Mouse (Mus musculus) kidney, adult 2 months (tissue): ENCODE measurements around the gene Ltbp1. TPM values are rescaled to one million over a fixed set of nuclear protein-coding genes. Genes with fewer than 3 reads are reported as not detected.

Experiments used
- DNase-seq: peaks from one replicate; pipeline ENCODE4 v3.0.0; 2021
- H3K27ac ChIP-seq: fragments of 200-500 bp; 2 replicates; pipeline ENCODE4 v1.5.1; 2012; ENCODE audit warnings: low read depth, low read length, control low read depth, inconsistent platforms; ENCODE audit not compliant: insufficient read depth
- H3K27me3 ChIP-seq: fragments of 200-500 bp; replicated peaks from 2 replicates; pipeline ENCODE4 v1.6.1; 2012; ENCODE audit warnings: mild to moderate bottlenecking, moderate library complexity, low read length, inconsistent platforms; ENCODE audit not compliant: control insufficient read depth, insufficient read depth
- H3K36me3 ChIP-seq: fragments of 200-500 bp; 2 replicates; pipeline ENCODE4 v1.6.1; 2012; ENCODE audit warnings: mild to moderate bottlenecking, moderate library complexity, low read length, inconsistent platforms; ENCODE audit not compliant: control insufficient read depth, insufficient read depth
- H3K4me1 ChIP-seq: fragments of 200-500 bp; 2 replicates; pipeline ENCODE4 v1.6.1; 2011; ENCODE audit warnings: low read length; ENCODE audit not compliant: control insufficient read depth, insufficient read depth
- H3K4me3 ChIP-seq: fragments of 200-500 bp; 2 replicates; pipeline ENCODE4 v1.5.1; 2011; ENCODE audit warnings: mild to moderate bottlenecking, low read depth, low read length, control low read depth; ENCODE audit not compliant: insufficient read depth
- CTCF ChIP-seq: fragments of 200-500 bp; conservative IDR thresholded peaks from 2 replicates; pipeline ENCODE4 v1.5.1; 2011; ENCODE audit warnings: low read depth, mild to moderate bottlenecking, control low read depth, low read length, moderate library complexity, mixed read lengths; ENCODE audit not compliant: insufficient read depth, insufficient read length
- POLR2A ChIP-seq: fragments of 200-500 bp; IDR thresholded peaks from one replicate; pipeline ENCODE4 v1.6.1; 2011; ENCODE audit warnings: low read depth, low read length, control low read depth
- WGBS: fragments of 180-500 bp; shearing (Covaris S2); methylation state at CpG from one replicate; pipeline ENCODE4 v1.1.7; 2018; 5-methylcytosine and 5-hydroxymethylcytosine counted together
- polyA plus RNA-seq: library from polyadenylated mRNA; depleted of rRNA; stranded (reverse); fragments of >200 nt; gene quantifications from 2 replicates; pipeline ENCODE4 v1.2.3, GENCODE M21; 2012

Gene Ltbp1
- polyA plus RNA-seq, 1 experiment: 10.2 TPM

DNA sequence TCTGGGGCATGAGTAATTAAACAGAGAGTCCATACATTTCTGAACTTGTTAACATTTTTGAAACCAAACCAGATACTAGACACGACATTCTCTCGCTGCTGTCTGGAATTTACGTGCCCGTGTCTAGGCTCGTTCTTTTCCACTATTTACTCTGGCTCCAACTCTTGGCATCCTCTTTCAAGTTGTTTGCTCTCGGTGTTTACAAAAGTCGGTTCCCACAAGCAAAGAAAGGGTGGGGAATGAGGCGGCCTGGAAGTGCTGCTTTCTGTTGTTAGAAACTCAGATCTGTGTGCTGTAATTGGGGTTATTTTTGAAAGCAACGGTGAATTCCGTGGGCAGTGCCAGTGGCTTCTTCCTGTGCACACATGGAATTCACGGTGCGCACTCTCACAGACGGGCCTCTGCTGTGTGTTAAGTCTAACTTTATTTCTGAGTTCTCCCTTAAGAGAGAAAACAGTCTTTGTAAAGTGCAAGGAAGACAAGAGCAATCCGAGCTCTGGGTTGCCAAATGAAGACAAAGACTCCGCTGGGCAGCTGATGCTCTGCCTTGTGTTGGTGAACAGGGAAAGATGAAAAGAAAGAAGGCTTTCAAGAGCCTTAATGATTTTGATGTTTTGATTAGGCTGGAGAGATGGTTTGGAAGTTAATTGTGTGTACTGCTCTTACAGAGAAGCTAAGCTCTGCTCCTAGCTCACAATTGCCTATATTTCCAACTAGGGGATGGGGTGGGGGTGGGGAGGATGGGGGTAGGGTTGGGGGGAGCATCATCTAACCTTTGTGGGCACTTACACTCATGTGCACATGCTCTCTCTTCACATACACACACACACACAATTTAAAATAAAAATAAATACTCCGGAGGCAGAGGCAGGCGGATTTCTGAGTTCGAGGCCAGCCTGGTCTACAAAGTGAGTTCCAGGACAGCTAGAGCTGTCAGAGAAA is 302.0 kb downstream of the Ltbp1 start:
- Histone ChIP-seq H3K27ac (peak overlapping the region; percentile 52; the same call in 1 of the 2 replicates), H3K4me1 (no peaks in the 10 kb centered on the region), H3K4me3 (no peak overlapping the region), H3K27me3 (no peaks in the 10 kb centered on the region), H3K36me3 (no peaks in the 10 kb centered on the region)
- TF ChIP-seq POLR2A (no peak), CTCF (no peak)
- WGBS: 44% methylated on average over 18 of the region's 18 CpGs
- DNase-seq: peak; percentile 31

DNA sequence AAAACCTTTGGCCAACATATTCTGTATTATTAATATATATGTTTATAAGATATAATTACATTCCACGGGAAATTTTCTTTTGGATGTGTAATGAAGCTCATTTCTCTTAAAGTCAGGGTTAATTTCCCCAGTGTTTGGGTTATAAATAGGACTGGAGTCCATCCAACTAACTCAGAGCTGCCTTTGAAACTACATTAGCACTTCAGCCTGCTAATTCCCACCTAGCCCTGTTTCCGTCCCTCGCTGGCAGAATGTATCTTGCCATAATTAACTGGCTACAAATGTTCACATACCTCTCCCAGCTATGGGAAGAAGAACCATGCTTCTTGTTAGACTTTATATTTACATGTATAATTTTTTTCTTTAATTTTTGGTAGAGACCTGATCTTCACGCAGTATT is 311.7 kb downstream of the Ltbp1 start:
- Histone ChIP-seq H3K27me3 (no peaks in the 10 kb centered on the region), H3K4me3 (no peak overlapping the region), H3K36me3 (no peaks in the 10 kb centered on the region), H3K27ac (no peak overlapping the region), H3K4me1 (no peaks in the 10 kb centered on the region)
- 69% methylated on average over 4 of the region's 4 CpGs for WGBS
- DNase-seq: no peak
- TF ChIP-seq CTCF (no peak), POLR2A (no peak)

DNA sequence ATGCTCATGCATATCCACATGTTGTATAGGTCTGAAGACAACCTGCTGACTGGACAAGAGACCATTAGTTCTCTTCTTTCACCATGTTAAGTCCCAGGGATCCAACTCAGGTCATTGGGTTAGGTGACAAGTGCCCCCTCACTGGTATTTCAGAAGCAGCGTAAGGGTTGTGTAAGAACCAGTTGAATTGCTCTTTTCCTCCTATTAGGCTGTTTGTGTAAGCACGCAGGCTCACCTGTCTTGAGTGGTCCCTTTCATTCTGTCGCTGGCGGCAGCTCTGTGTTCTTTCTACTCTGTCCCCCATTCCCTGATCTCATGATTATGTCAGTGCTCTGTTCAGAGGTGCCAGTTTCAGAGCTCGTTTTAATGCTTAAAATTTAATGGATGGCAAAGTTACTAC is 317.9 kb downstream of the Ltbp1 start:
- Histone ChIP-seq H3K4me1 (no peaks in the 10 kb centered on the region), H3K27me3 (no peaks in the 10 kb centered on the region), H3K4me3 (no peak overlapping the region), H3K36me3 (no peaks in the 10 kb centered on the region), H3K27ac (no peak overlapping the region)
- TF ChIP-seq CTCF (no peak), POLR2A (no peak)
- DNase-seq: no peak
- WGBS: 91% methylated on average over 5 of the region's 5 CpGs

DNA sequence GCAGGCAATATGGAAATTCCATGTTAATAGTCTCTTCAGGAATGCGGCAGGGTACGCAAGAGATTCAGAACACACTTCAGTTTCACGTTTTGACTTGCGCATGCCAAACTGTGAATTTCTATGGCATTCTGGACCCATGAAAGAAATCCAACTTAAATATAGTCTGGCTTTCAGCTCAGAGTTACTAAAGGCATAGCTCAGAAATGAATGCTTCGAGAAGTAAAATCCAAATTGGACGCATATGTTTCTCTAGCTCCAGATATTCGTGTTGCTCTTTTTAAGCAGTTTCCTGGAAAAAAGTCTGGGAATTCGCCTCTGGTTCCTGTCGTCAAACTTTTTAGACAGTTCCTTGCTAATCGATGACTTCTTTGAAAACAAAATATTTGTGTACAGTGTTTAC is 318.4 kb downstream of the Ltbp1 start:
- 91% methylated on average over 10 of the region's 10 CpGs for WGBS
- no peak overlapping the region for H3K4me3 ChIP-seq
- no peaks in the 10 kb centered on the region for H3K36me3 ChIP-seq
- no peaks in the 10 kb centered on the region for H3K27me3 ChIP-seq
- H3K4me1 ChIP-seq: no peaks in the 10 kb centered on the region
- no peak overlapping the region for H3K27ac ChIP-seq
- TF ChIP-seq POLR2A: no peak
- no peak for TF ChIP-seq CTCF
- DNase-seq: no peak

DNA sequence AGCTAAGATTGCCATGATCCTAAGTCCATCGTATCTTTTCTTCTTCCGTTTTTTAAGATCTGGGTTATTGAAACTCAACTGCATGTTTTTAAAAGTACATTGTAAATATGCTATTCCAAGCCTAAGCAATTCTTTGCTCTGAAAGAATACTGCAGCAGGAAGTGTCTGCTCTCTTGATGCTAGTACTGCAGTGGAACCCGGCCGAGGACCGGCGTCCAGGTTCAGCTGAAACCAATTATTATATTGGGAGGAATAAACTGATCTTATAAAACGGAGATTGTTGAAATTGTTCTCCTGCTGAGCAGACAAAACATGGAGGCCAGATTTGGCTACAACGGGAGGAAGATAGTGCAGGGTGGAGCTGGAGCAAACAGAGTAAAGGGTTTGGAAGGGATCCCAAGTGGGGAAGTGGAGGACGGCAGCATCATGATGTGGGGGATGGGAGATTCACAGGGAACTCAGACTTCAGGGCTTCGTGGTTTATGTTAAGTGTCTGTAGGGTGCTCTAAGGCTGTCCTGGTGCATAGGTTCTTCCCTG is 322.8 kb downstream of the Ltbp1 start:
- H3K4me3 ChIP-seq: no peak overlapping the region
- TF ChIP-seq CTCF (no peak), POLR2A (no peak)
- no peak for DNase-seq
- 79% methylated on average over 10 of the region's 10 CpGs for WGBS
- no peaks in the 10 kb centered on the region for H3K27me3 ChIP-seq
- H3K27ac ChIP-seq: no peak overlapping the region
- no peaks in the 10 kb centered on the region for H3K4me1 ChIP-seq
- H3K36me3 ChIP-seq: no peaks in the 10 kb centered on the region

DNA sequence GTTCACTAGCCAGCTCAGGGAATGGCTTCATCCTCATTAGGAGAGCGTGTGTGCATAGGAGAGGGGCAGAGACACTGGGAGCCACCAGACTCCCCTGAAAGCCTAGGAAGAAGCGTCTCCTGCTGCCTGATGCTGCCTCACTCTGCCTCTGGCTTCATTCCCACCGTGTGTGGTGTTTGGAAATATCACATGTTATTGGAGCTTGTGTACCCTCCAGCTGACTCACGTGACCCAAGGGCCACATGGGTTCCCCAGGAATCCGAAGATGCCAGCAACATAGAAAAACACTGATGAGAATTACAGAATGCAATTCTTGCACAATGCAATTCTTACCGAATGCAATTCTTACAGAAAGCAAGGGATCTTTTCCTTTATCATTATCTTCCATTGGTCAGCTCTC is 325.0 kb downstream of the Ltbp1 start:
- H3K4me1 ChIP-seq: no peaks in the 10 kb centered on the region
- WGBS: 92% methylated on average over 6 of the region's 6 CpGs
- no peak for TF ChIP-seq CTCF
- no peak for TF ChIP-seq POLR2A
- no peak for DNase-seq
- H3K36me3 ChIP-seq: no peaks in the 10 kb centered on the region
- no peaks in the 10 kb centered on the region for H3K27me3 ChIP-seq
- no peak overlapping the region for H3K4me3 ChIP-seq
- no peak overlapping the region for H3K27ac ChIP-seq

DNA sequence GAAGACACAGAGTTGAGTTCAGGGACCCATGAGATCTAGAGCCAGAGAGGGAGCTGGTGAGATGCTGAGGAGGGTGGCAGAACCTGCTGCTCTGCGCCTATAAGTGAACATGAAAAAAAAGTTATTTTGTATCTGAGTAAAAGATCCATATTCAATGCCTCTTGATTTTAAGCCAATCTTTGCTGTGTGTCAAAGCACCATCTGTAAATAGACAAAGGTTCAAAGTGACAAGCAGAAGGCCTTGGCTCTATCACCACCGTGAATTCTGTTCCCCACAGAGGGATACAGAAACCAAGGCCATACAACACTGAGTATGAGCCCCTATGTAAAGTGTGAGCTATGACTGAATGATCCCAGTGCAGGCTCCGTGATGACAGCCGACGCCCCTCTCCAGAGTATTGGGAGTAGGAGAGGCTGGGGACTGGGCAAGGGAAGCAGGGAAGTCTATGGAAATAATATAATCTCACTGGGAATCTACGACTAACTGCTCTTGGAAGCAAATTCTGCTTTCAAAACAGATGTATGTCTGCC is 326.1 kb downstream of the Ltbp1 start:
- 90% methylated on average over 6 of the region's 6 CpGs for WGBS
- Histone ChIP-seq H3K36me3 (no peaks in the 10 kb centered on the region), H3K4me1 (no peaks in the 10 kb centered on the region), H3K4me3 (no peak overlapping the region), H3K27me3 (no peaks in the 10 kb centered on the region; the same call in 1 of the 2 replicates), H3K27ac (no peak overlapping the region)
- TF ChIP-seq CTCF: no peak
- no peak for TF ChIP-seq POLR2A
- no peak for DNase-seq
